Mouse (Mus musculus): Measurements from ENCODE around the gene Gm20911. TPM values are rescaled to one million over a fixed set of nuclear protein-coding genes. Genes with fewer than 3 reads are reported as not detected.
"Not testable (repeated sequence)": the region's sequence is repeated elsewhere in the genome, so short reads cannot be mapped to it uniquely, and the experiment has no call there.

Gene Gm20911
- not detected in 2 replicates for polyA plus RNA-seq (2014; fragmentation: Nextera tagmentation; extraction: Ambion mirVana)

GRCm38 (mm10) chrY:81457707-81458106 is at the start of gene Gm20911:
Gene Gm20911 (plus strand): TSS chrY:81458007.
- not testable (repeated sequence) for ATAC-seq (ENCODE audit: insufficient number of reproducible peaks, insufficient read depth, low FRiP score, low read depth); H3K36me3 ChIP-seq (ENCODE audit: control insufficient read depth, insufficient read depth, low read length); H3K4me1 ChIP-seq (ENCODE audit: control insufficient read depth in 2 of 2, insufficient read depth in 2 of 2, low read length in 2 of 2); H3K27me3 ChIP-seq (ENCODE audit: control insufficient read depth, insufficient read depth, low read length); H3K9me3 ChIP-seq (ENCODE audit: control insufficient read depth, low read length); H3K4me3 ChIP-seq (ENCODE audit: control insufficient read depth in 1 of 2, insufficient read depth in 1 of 2, low read depth in 1 of 2, low read length in 2 of 2); H3K9ac ChIP-seq (ENCODE audit: low read length); H3K4me2 ChIP-seq (ENCODE audit: low read length); H3K27ac ChIP-seq (replicated peaks in 1 of 2; ENCODE audit: control insufficient read depth in 1 of 2, insufficient read depth in 1 of 2, low read depth in 2 of 2, low read length in 2 of 2)
- WGBS, result no CpG with 5 or more reads among the region's 6 CpGs

Measured in heart, embryonic 14.5 days (tissue).